Mouse (Mus musculus): ENCODE results near the gene Enpp3. TPM values are rescaled to one million over a fixed set of nuclear protein-coding genes. Genes with fewer than 3 reads are reported as not detected.

Gene Enpp3
- 1 to 10 TPM in 1 of 2 experiments, under 1 TPM in 1; 0.96 to 2.5 TPM for total RNA-seq (2021)
- long read RNA-seq, experiment 1, result 0 reads
- long read RNA-seq, experiment 2, result 0 reads

DNA sequence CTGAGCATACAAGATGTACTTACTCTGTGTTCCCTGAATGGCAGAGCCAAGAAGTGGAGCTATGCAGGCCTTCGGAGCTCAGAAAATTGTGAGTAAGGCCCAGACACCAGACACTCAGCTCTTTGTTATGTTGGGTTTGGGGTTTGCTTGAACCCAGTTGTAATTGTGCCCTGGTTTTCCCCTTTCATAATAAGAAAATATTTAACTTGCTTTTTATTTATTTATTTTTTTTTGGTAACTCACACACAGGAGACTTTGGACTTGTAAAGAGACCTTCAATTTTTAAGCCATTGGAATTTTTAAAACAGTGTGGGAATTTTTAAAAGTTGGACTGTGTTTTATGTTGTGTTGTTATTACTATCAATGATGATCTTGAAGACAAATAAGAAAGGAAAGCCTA is at the start of gene Enpp3:
TSS of gene Enpp3 (minus strand) at position 148 of the 400 bp plus-strand sequence.
- no peak for DNase-seq (ENCODE audit: low spot score in 2 of 2)

DNA sequence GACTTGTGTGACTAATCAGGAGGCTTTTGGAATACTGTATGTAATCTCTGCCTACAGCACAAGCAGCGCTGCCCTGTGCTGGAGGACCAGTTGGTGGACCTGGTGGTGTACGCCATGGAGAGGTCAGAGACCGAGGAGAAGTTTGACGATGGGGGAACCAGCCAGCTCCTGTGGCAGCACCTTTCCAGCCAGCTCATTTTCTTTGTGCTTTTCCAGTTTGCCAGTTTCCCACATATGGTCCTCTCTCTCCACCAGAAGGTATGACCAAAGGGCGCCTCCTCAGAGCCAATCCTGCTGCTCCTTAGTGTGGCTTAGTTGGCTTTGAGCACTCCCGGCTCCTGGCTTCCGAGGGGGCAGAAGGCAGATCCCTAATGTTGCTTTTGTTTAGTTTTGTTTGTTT is 45.7 kb upstream of the Enpp3 start:
- no peak for DNase-seq (ENCODE audit: low spot score in 2 of 2)

DNA sequence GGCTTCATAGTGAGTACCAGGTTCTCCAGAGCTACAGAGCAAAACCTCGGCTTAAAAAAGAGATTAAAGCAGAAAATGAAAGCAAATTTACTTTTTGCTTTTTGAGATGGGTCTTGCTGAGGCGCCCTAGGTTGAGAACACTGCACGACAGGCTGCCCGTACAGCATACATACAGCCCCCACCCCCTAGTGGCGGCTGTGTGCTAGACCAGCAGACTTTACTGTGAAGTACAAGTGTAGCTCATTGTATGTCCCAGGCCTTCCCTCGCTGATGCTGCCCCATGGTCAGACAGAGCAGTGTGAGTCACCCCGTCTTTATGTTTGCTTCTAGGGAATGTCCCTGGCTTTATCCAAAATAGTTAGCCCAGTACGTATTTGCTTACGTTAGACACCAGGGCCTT is 43.4 kb upstream of the Enpp3 start:
- no peak for DNase-seq (ENCODE audit: low spot score in 2 of 2)

DNA sequence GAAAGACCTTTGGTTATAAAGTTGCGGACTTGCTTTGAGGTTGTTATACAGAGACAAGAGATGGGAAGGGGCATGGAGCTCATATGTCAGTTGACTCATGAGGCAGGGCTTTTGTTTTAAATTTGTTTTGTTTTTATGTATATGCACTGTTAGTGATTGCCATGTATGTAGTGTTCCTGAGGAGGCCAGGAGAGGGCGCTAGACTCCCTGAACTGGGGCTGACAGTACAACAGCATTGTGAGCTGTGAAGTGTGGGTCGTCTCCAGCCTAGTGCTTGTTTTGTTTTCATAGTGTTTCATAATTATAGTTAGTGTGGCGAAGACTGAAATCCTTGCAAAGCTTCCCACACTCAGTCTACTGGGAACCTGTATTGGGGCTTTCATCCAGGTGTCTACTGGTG is 31.0 kb upstream of the Enpp3 start:
- no peak for DNase-seq (ENCODE audit: low spot score in 2 of 2)

DNA sequence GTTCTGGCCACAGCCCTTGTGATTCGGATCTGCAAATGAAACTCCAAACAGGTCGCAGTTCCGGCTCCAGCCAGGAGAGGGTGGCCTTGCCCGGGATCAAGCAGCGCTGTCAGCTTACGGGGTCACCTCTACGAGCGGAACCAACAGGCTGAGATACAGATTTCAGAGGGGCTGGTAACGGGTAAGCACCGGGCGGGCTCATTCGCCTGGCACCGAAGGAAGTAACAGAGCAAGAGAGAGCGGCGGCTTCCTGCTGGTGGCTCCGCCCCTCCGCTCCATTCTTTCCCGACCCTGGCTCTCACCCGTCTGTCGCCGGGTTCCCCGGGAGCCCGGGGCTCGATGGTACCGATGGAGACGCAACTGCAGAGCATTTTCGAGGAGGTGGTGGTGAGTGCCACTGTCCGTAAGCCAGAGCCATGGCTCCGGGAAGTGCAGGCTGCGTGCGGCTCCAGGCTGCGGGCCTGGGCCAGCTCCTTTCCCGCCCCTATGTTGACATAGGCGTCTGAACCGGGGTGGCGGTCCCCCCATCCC is 27.2 kb upstream of the Enpp3 start, which contains the start of gene Med23:
TSS of gene Med23 (plus strand) at position 227 of the 531 bp plus-strand sequence.
- peak; percentile 96 to 98 for DNase-seq (ENCODE audit: low spot score in 2 of 2)

DNA sequence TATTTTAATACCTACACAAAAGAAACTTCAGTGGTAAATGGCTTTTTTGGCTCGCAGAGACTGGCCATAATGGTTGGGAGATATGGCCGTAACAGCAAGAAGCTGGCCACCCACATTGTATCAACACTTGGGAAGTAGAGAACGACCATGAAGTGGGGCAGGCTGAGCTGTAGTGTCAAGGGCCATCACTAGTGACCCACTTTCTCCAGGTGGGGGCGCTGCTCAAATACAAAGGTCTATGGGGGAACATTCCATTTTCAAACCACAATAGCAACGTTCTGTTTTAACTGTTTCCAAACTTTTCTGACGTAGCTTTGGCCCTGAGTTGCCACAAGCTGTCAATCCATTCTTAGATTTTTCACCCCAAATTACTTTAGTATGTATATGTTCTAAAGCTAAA is 21.8 kb upstream of the Enpp3 start:
- DNase-seq (ENCODE audit: low spot score in 2 of 2), result no peak

DNA sequence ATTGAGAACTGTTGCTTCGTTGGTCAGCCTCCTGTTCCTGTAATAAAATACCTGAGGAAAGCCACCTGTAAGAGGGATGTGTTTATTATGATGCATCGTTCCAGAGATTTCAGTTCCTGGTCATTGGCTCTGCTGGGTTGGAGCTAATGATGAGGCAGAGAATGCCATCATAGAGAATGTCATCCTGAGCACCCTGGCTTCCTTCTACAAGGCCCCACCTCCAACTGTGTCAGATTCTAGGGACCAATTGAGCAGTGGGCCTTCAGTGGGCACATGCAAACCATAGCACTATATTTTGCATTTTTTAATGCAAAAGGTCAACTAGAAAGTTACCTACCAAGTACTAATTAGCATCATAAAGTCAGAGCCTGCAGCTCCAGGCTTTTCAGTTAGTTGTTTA is 20.5 kb upstream of the Enpp3 start:
- DNase-seq (ENCODE audit: low spot score in 2 of 2), result no peak

DNA sequence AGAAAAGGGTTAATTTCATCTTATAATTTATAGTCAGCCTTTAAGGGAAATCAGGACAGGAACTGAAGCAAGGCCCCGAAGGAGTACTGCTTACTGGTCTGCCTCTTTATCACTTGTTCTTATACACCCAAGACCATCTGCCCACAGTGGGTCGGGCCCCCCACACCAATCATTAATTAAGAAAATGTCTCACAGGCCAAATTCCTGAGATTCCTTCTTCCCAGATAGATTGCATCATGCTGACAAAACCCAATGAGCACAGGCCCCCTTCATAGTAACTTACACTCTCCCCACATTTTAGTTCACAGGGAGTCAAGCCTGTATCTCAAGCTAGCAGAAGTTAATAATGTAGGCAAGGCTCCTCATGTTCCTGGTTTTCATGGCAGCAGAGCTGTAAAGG is 625 bp downstream of the Enpp3 start:
- DNase-seq (ENCODE audit: low spot score in 2 of 2), result no peak

DNA sequence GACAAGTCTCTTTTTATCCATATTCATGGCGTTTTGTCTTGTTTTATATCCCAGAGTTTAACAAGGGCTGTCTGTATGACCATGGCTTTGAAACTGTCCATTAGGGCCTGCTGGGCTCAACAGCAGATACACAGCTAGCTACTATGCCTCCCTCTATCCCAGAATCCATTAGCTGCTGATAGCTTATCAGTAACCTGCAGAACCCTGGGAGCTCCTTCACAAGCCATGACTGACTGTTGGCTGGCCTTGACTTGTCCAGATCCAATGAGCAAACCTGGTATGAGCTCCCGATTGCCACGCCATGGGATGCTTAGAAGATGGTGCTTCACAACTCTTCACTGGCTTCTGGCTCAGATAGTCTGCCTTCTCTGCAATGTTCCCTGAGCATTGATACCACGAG is 1.8 kb downstream of the Enpp3 start:
- DNase-seq (ENCODE audit: low spot score in 2 of 2), result no peak

DNA sequence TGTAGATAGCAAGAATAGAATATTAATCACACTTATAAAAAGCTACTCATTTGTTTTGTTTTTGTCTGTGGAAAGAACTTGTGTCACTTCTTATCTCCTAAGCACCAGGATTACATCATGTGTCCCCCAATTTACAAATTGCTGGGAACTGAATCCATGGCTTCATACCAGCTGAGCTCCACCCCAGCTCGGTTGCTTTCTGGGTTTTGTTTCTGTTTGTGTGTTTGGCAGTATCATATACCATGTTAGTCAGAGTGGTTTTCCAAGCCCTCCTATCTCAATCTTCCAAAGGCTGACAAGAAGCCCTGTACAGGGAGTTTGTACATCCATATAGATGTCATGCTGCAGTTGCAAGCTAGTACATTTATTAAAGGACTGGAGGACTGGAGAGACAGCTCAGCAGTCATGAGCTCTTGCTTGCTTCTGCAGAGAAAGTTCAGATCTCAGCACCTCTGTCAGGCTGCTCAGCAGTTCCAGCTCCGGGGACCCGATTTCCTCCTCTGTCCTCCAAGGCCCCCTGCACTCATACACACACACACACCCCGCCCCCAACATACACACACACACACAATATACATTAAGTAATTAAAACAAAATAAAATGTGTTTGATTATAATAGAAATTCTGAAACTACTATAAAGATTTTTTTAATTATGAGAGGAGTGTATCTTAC is 6.1 kb downstream of the Enpp3 start:
- no peak for DNase-seq (ENCODE audit: low spot score in 2 of 2)

DNA sequence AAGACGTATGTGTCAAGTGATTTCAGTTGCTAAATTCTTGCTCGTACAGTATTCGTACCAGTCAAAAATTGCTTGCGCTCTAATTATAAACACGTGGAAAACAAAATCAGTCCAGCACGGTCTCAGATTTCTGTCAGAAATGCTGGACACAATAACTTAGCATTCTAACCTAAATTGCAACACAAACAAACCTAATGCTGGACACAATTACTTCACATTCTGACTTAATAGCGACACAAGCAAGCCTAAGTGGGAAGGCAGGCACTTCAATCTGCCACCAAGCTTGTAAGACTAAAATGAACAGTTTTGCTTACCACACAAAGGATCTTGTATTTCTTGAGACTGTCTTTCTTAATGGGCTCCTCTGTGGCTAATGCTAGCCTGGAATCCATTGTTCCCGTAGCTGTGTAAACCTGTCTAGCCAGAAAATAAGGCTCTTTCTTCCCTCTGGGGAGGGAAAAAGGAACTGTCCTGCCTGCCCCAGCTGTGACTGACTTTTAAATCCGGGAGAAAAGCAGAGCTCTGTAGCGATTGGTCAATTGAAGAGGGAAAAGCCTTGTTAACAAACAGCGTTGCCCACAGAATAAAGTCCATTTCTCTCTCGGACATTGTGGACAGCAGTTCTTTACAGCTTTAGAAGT is 6.8 kb downstream of the Enpp3 start:
- no peak for DNase-seq (ENCODE audit: low spot score in 2 of 2)

DNA sequence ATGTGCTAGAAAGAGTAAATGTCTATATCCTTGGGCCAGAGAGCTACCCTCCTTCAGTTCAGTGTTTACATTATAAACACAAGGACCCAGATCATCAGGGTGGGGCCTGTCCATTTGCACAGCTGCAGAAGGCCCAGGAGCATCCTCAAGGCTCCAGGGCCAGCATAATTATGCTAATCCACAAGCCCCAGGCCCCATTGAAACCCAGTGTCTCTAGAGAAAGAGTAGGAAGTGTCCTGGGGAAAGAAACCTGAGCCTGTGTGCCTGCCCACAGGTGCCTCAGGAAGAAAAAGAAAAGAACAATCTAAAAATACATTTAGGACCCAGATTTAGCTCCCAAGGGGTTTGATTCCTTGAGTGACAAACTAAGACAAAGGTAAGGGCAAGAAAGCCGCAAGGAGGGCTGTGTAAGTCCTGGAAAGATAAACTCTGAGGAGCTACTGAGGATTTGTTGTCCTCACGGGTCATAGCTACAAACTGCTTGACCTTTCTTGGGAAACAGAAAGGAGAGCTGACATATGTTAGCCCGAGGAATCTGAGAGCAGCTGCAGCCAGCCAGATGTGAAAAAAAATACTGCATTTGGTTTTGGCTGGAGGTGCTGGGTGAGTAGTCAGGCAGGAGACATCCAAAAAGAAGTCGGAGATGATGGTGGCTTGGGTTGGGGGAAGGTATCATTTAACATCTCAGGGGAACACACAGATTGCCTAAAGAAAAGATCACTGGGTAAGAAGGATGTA is 7.8 kb downstream of the Enpp3 start:
- no peak for DNase-seq (ENCODE audit: low spot score in 2 of 2)

DNA sequence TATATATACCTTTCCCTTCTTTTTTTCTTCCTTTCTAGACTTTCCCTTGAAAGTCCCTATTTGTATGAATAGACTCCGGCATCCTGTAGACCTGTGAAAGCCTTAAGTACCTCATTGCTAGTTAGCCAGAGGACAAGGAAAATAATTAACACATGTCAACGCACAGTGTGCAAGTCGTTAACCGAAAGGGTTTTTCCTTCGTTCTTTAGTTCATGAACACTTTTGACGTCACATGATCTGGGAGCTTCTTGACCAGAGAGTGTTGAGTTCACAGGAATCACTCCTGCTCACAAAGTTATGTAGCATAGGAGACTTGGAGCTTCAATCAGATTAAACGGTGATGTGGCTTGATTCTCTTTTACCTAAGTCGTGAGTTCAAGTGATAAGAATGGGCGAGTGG is 10.3 kb downstream of the Enpp3 start:
- no peak for DNase-seq (ENCODE audit: low spot score in 2 of 2)

DNA sequence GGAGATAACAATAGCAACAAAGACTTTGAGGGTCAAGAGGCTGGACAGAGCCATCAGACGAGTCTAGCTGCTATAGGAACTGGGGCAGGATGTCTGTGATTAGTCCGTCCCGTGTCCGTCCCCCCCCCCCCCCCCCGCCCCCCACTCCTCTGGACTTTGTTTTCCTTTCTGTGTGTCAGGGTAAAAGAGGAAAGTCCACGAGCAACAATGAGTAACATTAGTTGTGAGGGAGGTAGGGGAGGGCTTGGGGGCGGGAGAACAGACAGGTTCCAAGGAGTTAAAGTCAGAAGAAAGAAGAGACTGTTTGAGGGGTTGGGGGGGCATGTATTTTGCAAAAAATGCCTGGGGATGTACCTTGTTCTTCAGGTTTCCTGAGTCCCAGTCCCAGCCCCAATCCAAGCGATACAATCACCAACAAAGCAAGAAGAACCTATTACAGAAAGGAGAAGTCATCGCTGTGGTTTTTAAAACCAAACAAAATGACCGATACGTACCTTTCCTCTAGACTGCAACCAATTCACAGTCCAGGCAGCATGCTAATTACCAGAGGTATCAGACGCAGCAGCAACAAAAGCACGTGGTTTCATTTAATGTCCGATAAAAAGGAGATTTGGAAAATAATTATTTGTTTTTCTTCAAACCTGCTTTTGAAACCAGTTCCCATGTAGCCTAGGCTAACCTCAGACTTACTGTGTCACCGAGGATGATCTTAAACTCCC is 11.1 kb downstream of the Enpp3 start:
- no peak for DNase-seq (ENCODE audit: low spot score in 2 of 2)

DNA sequence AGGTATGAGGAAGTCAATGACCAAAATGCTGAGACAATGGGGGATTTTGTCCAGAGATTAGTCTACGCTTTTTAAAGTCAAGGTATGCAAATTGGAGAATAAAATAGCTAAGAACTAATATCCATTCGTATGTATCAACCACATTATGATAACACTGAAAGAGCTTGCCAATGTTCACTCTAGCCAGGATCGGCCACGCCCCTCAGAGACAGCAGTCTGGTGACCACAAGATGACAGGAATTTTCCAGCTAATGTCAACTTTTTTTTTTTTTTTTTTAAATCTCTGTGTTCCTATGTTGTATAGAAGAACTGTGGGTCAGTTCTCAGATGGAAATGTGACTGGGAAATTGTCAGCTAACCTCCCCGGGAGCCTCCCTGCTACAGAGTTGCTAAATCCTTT is 12.2 kb downstream of the Enpp3 start:
- no peak for DNase-seq (ENCODE audit: low spot score in 2 of 2)

DNA sequence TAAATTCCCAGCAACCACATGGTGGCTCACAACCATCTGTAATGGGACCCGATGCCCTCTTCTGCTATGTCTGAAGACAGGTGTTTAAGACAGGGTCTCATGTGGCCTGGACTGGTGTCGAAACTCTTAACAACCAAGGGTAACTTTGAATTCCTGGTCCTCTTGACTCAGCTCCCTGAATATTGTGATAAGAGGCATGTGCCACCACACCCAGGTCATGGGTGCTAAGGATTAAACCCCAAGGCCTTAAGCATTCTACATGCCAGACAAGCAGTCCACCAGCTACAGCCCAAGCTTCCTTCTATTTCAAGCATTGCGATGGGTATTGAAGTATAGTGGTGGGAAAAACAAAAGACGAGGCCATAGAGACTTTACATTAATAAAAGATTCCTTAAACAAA is 14.5 kb downstream of the Enpp3 start:
- DNase-seq (ENCODE audit: low spot score in 2 of 2), result no peak

DNA sequence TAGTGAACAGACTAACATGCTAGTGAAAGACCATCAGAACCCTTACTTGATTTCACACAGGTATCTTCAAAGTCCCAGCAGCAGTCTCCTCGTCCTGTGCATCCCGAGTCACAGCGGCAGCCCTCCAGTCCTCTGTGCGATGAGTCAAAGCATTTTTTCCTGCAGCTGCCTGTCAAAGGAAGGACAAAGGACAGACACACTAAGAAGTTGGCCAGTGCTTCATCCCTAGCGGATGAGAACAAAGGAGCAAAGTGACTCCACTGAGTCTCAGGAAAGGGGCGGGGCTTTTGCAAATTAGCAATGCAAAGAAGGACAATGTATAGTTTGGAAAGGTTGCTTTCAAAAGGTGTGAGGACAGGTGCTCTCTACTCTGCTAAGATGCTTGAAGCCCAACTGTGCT is 16.5 kb downstream of the Enpp3 start:
- DNase-seq (ENCODE audit: low spot score in 2 of 2), result no peak

DNA sequence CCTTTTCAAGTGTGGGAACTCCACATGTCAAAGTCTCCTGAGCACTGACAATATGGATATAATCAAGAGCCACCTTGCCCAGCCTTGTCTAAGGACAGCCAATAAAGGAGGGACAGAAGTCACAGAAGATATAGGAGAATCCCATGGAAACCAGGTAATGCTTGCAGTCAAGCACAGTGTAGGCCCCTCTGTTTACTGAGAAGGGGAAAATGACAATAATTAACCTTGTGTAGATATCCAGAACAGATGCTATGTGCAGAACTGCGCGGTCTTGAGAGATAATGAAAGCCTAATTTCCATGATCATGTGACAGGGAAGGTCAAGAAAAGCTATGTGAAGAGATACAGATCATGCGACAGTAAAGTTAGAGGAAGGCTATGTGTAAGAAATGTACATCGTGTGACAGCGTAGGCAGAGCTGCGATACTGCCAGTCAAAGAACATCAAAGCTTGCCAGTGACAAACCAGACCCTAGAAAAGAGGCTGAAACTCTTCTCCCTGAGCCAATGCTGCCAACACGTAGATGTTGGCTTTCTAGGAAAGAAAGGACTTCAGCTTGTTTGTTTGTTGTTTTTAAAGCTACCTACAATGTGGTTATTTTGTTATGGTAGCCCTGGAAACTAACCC is 17.1 kb downstream of the Enpp3 start:
- DNase-seq (ENCODE audit: low spot score in 2 of 2), result no peak

DNA sequence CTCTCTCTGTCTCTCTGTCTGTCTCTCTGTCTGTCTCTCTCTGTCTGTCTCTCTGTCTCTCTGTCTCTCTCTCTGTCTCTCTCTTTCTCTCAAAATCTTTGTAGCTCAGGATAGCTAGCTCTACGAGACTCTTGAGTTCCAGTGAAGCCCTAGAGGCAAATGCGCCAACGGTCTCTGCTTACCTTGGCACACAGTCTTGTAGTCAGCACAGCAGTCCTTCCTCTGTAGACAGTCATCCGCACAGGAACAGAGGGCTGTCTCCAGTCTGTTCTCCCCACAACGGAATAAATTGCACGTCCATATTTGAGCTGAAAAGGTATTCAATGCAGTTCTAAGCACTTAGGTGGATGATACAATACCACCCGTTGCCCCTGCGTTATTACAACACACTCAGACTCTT is 18.0 kb downstream of the Enpp3 start:
- no peak for DNase-seq (ENCODE audit: low spot score in 2 of 2)

DNA sequence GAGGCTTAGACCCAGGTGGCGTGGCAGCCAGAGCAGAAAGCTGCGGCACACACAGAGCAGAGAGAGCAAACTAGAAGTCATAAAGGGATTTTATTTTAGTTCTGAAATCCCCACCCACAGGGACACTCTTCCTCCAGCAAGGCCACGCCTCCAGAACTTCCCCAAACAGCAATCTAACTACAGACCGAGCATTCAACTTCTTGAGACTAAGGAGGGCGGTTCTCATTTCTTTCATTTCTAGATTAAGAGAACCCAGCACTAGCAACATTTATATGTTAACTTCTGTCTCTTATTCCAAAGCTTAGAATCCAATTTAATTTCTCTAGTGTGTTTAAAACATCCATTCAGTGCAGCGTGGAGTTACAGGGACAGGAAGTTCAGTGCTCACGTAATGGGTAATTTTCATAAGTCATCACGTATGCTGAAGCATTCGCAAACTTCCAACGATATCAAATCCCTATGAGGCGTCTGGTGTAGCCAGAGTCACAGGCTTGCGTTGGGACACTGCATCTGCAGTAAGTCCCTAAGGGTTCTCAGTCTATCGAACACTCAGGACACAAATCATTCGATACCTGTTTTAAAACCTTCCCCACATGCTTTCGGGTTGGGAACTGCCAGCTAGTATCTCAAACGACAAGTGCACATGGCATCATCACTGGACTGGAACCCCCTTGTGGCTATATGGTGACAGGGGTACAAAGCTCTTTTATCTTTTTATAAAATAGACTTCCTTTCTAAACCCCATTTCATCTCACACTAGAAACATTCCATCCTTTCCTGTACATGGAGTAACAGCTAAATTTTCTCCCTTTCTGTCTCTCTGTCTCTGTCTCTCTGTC is 18.7 kb downstream of the Enpp3 start:
- no peak for DNase-seq (ENCODE audit: low spot score in 2 of 2)

All from adrenal gland, adult 18-20 months (tissue).